Mouse (Mus musculus): Measurements from ENCODE around the gene Rnf213.

DNA sequence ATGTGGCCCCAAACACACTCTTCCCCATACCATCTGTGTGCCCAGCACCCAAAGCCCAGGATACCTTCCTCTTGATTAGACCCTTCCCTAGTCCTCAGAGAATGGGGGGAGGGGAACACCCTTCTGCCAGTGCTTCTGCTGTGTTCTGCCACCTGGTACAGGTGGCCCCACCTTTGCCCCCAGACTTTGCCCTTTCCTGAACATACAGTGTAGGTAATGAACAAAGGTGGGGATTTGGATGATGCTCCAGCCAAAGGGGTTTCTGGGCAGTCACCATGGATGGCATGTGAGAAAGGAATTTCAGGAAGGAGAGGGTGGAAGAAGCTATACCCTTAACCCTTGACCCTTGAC lies 127.8 kb downstream of the Rnf213 start:
- TF ChIP-seq CTCF (IDR thresholded peaks at IDR 0.05; ENCODE audit: low read depth, low read length), result no peak
- no peak for TF ChIP-seq TAL1 (conservative IDR thresholded peaks at IDR 0.05; ENCODE audit: low read depth, low read length)
